Mouse (Mus musculus) ES-Bruce4 (cell line): ENCODE results near the gene Olfr52. TPM values are rescaled to one million over a fixed set of nuclear protein-coding genes. Genes with fewer than 3 reads are reported as not detected.
A peak's percentile ranks its signal among the peaks of the same experiment; 100 is the strongest.

Source experiments
- H3K27ac ChIP-seq: 2 replicates; pipeline ENCODE4 v1.5.1; 2012; ENCODE audit warnings: low read length, inconsistent platforms; ENCODE audit not compliant: insufficient read depth
- H3K27me3 ChIP-seq: 2 replicates; pipeline ENCODE4 v1.6.1; 2012; ENCODE audit warnings: mild to moderate bottlenecking, low read length, inconsistent platforms; ENCODE audit not compliant: control insufficient read depth, poor library complexity, insufficient read depth, severe bottlenecking
- H3K36me3 ChIP-seq: 2 replicates; pipeline ENCODE4 v1.6.1; 2012; ENCODE audit warnings: inconsistent platforms, mild to moderate bottlenecking, low read length, moderate library complexity; ENCODE audit not compliant: control insufficient read depth, poor library complexity, insufficient read depth, severe bottlenecking
- H3K4me1 ChIP-seq: one replicate; pipeline ENCODE4 v1.8.1; 2011; ENCODE audit warnings: low read length; ENCODE audit not compliant: control insufficient read depth, insufficient read depth
- H3K4me3 ChIP-seq: 2 replicates; pipeline ENCODE4 v1.5.1; 2011; ENCODE audit warnings: low read depth, mild to moderate bottlenecking, low read length
- H3K9ac ChIP-seq: 2 replicates; pipeline ENCODE4 v1.6.1; 2012; ENCODE audit warnings: low read depth, mild to moderate bottlenecking, inconsistent platforms; ENCODE audit not compliant: poor library complexity, severe bottlenecking
- H3K9me3 ChIP-seq: replicated peaks from 2 replicates; pipeline ENCODE4 v1.6.1; 2012; ENCODE audit warnings: mild to moderate bottlenecking, low read length, inconsistent platforms; ENCODE audit not compliant: control insufficient read depth, poor library complexity, insufficient read depth, severe bottlenecking
- CTCF ChIP-seq: IDR thresholded peaks from one replicate; pipeline ENCODE4 v1.8.1; 2011; ENCODE audit warnings: low read depth, low read length
- EP300 ChIP-seq: IDR thresholded peaks from 2 replicates; pipeline ENCODE4 v1.6.1; 2011; ENCODE audit warnings: low read depth, low read length; ENCODE audit not compliant: insufficient read depth
- POLR2A ChIP-seq: IDR thresholded peaks from one replicate; pipeline ENCODE4 v1.8.1; 2011; ENCODE audit warnings: low read length; ENCODE audit not compliant: insufficient read depth
- polyA plus RNA-seq: library from polyadenylated mRNA; stranded (reverse); fragments of >200 nt; gene quantifications from 2 replicates; pipeline ENCODE4 v1.2.4, GENCODE M21; 2011; ENCODE audit warnings: low read depth; ENCODE audit not compliant: missing spikeins, insufficient read depth, insufficient read length

Gene Olfr52
- polyA plus RNA-seq = not detected in 2 replicates

GRCm38 (mm10) chr2:86185583-86185982 is at the start of gene Olfr52:
Gene Olfr52 (minus strand): TSS chr2:86185683.
- H3K9ac ChIP-seq = no peak within 1 kb of the TSS
- no peaks in the 10 kb centered on the region for H3K27me3 ChIP-seq
- no peaks in the 10 kb centered on the region for H3K4me1 ChIP-seq
- no peaks in the 10 kb centered on the region for H3K36me3 ChIP-seq
- H3K4me3 ChIP-seq = no peak within 1 kb of the TSS
- no peak for TF ChIP-seq POLR2A
- TF ChIP-seq CTCF = no peak
- no peak for TF ChIP-seq EP300
- no peak within 1 kb of the TSS for H3K27ac ChIP-seq
- H3K9me3 ChIP-seq = no peaks in the 10 kb centered on the region; the same call in 1 of the 2 replicates

- Histone ChIP-seq H3K36me3 (no peaks in the 10 kb centered on the region), H3K4me3 (no peak within 1 kb of the TSS), H3K9me3 (no peaks in the 10 kb centered on the region), H3K27me3 (no peaks in the 10 kb centered on the region), H3K9ac (no peak within 1 kb of the TSS), H3K27ac (no peak within 1 kb of the TSS), H3K4me1 (no peaks in the 10 kb centered on the region)
- TF ChIP-seq POLR2A = no peak
- no peak for TF ChIP-seq CTCF
- TF ChIP-seq EP300 = no peak
Measured at GRCm38 (mm10) chr2:86231301-86231700, 45.8 kb upstream of the Olfr52 start, which contains the start of gene Olfr1047. Gene Olfr1047 (minus strand): TSS chr2:86231401.

- Histone ChIP-seq H3K27me3 (no peaks in the 10 kb centered on the region), H3K4me1 (no peaks in the 10 kb centered on the region), H3K9me3 (no peaks in the 10 kb centered on the region), H3K27ac (no peak within 1 kb of the TSS), H3K36me3 (no peaks in the 10 kb centered on the region), H3K9ac (no peak within 1 kb of the TSS), H3K4me3 (no peak within 1 kb of the TSS)
- TF ChIP-seq EP300 = no peak
- no peak for TF ChIP-seq POLR2A
Measured at GRCm38 (mm10) chr2:86219214-86219613, 33.7 kb upstream of the Olfr52 start, which contains the start of gene Olfr1046. Gene Olfr1046 (minus strand): TSS chr2:86219314.

- Histone ChIP-seq H3K9ac (no peak within 1 kb of the TSS), H3K9me3 (no peaks in the 10 kb centered on the region), H3K4me3 (no peak within 1 kb of the TSS), H3K4me1 (no peaks in the 10 kb centered on the region), H3K27me3 (no peaks in the 10 kb centered on the region), H3K36me3 (no peaks in the 10 kb centered on the region), H3K27ac (no peak within 1 kb of the TSS)
- TF ChIP-seq EP300 (no peak), POLR2A (no peak), CTCF (no peak)
Measured at GRCm38 (mm10) chr2:86202909-86203308, 17.4 kb upstream of the Olfr52 start, which contains the start of gene Olfr1045. Gene Olfr1045 (minus strand): TSS chr2:86203009.

- Histone ChIP-seq H3K27me3 (no peaks in the 10 kb centered on the region), H3K4me1 (no peaks in the 10 kb centered on the region), H3K36me3 (no peaks in the 10 kb centered on the region), H3K27ac (no peak overlapping the region), H3K9ac (no peak overlapping the region), H3K4me3 (no peak overlapping the region), H3K9me3 (no peaks in the 10 kb centered on the region; the same call in 1 of the 2 replicates)
- TF ChIP-seq CTCF (no peak), POLR2A (no peak), EP300 (no peak)
Measured at GRCm38 (mm10) chr2:86195863-86196262, 10.4 kb upstream of the Olfr52 start.

GRCm38 (mm10) chr2:86179950-86180349 is 5.5 kb downstream of the Olfr52 start:
- Histone ChIP-seq H3K27ac (no peak overlapping the region), H3K27me3 (no peaks in the 10 kb centered on the region), H3K9ac (no peak overlapping the region), H3K4me1 (no peaks in the 10 kb centered on the region), H3K4me3 (no peak overlapping the region), H3K9me3 (no peaks in the 10 kb centered on the region; the same call in 1 of the 2 replicates), H3K36me3 (no peaks in the 10 kb centered on the region)
- TF ChIP-seq EP300 = 0 out of 2 replicates have a peak, but pooled peaks have one; percentile 15
- no peak for TF ChIP-seq CTCF
